Mouse (Mus musculus): ENCODE data around the gene Tmem242. TPM values are rescaled to one million over a fixed set of nuclear protein-coding genes. Genes with fewer than 3 reads are reported as not detected.

The Tmem242 gene
- 15.5 TPM for polyA plus RNA-seq (2014; fragmentation: Illumina TruSeq; extraction: RNeasy Lipid Tissue Mini Kit (QIAGEN cat#74804); ENCODE audit: low read depth, low replicate concordance)

GRCm38 (mm10) chr17:5440159-5440971 lies at the start of gene Tmem242:
Gene Tmem242 (minus strand): TSS chr17:5440259.

GRCm38 (mm10) chr17:5418545-5418944 lies 21.5 kb downstream of the Tmem242 start, which contains the start of gene Ldhal6b:
Gene Ldhal6b (minus strand): TSS chr17:5418767.

Other genes starting within 250 kb of the Tmem242 start
- gene Ldhal6b, start 21.5 kb downstream of the Tmem242 start, polyA plus RNA-seq (2014; fragmentation: Illumina TruSeq; extraction: RNeasy Lipid Tissue Mini Kit (QIAGEN cat#74804); ENCODE audit: low read depth, low replicate concordance) = 0.50 TPM
- 3.7 TPM for gene Zdhhc14, start 52.3 kb upstream of the Tmem242 start, polyA plus RNA-seq (2014; fragmentation: Illumina TruSeq; extraction: RNeasy Lipid Tissue Mini Kit (QIAGEN cat#74804); ENCODE audit: low read depth, low replicate concordance)

Measured in sigmoid colon, adult 10 weeks (tissue).